Mouse (Mus musculus): ENCODE data around the gene Naa25. TPM values are rescaled to one million over a fixed set of nuclear protein-coding genes. Genes with fewer than 3 reads are reported as not detected.
"Not testable (repeated sequence)": the region's sequence is repeated elsewhere in the genome, so short reads cannot be mapped to it uniquely, and the experiment has no call there.

The Naa25 gene
- 10 to 100 TPM; 29.9 to 31.7 TPM for total RNA-seq (2021)
- long read RNA-seq, experiment 1, full-length matches to known transcripts = 8 of 13 reads
- long read RNA-seq, experiment 1, partial matches to known transcripts = 4 of 13 reads
- long read RNA-seq, experiment 1, other reads (novel, unspliced or antisense) = 1 of 13 reads
- long read RNA-seq, experiment 2, full-length matches to known transcripts = 17 of 49 reads
- long read RNA-seq, experiment 2, partial matches to known transcripts = 25 of 49 reads
- long read RNA-seq, experiment 2, other reads (novel, unspliced or antisense) = 7 of 49 reads

DNA sequence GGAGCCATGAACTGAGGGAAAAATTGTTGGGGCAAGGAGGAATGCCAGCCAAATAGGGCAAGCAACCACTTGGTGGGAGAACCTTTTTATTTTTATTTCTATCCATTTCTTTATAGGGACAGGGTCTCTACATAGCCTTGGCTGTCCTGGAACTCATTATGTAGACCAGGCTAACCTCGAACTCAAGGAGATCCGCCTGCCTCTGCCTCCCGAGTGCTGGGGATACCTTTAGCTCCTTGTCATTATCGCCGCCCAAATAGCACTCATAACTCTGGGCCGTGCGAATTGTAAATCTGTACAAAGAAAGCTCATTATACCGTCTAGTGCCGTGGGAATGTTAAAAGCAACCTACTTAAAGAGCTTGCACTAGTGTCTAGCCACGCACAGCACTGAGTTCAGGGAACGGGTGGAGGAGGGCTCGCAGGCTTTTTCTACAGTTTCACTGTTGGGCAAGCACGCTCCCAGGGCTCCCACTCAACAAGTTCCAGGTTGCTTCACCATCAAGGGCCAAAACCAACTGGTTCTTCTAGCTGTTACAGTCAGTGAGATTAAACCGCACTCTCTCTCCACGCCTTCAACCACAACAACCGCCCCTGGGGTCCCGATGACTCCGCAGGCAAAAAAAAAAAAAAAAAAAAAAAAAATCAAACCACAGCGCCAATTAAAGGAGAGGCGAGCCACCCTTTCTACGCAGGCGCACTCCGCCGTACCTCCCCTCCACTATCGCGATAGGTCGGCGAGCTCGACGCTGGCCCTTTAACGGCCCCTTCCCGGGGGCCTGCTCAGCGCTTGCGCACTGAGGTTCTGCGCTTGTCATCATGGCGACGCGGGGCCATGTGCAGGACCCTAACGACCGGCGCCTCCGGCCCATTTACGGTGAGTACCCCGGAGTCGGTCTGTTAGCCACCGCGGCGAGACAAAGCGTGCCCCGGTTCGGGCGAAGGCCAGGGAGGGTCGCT is at the start of gene Naa25:
Gene Naa25 (plus strand): TSS at position 750 of the 959 bp plus-strand sequence.
- peak; percentile 88 to 89 for DNase-seq (ENCODE audit: low spot score in 2 of 2)

- no peak for DNase-seq (ENCODE audit: low spot score in 2 of 2)
Measured at GRCm38 (mm10) chr5:121359229-121359628, 38.5 kb upstream of the Naa25 start.

- DNase-seq (ENCODE audit: low spot score in 2 of 2) = no peak
Measured at GRCm38 (mm10) chr5:121361696-121362095, 36.0 kb upstream of the Naa25 start.

DNA sequence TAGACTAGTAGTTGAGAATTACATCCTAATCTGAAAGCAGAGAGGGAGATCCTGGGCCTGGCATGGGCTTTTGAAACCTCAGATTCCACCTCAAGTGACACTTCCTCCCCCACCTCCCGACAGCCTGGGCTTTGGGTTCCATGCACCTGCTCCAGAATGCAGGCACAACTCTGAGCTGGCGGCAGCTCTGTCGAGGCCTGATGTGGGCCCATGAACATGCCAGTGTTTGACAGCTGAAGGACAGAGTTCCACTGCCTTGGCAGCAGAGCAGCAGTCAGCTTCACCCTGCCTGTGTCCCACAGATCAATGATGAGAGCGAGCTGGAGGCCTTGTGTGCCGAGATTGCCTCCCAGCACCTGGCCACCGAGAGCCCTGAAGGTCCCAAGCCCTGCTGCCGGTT is 34.3 kb upstream of the Naa25 start:
- DNase-seq (ENCODE audit: low spot score in 2 of 2) = no peak

DNA sequence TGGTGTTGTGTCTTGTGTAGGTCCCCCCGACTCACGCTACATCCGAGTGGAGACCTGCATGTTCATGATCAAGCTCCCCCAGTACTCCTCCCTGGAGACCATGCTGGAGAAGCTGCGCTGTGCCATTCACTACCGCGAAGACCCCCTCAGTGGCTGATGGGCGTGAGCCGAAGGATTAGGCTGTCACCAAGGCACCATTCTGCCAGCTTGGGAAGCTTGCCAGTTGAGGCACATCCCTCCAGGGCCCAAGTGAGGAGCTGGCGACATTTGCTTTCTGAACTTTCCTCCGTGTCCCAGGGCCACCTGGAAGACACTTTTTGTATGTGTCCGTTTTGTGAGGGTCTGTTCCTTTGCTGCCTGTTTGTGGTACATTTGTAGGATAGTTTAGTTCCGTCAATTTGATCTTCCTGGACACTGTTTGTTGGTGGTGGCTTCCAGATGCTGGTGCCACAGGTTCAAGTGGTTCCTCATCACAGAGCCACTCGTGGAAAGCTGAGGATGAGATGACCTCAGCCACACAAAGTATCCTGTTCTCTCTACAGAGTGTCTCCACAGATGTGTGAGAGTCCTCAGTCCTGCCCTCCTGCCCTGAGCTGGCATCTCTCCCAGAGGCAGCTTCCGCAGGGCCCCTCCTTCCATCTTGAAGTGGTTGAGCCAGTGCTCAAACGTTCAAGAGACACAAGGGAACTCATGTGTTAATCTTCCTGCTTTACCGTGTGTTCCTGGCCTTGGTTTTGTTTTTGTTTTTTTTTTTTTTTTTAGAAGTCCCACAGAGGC is 31.1 kb upstream of the Naa25 start:
- no peak for DNase-seq (ENCODE audit: low spot score in 2 of 2)

DNA sequence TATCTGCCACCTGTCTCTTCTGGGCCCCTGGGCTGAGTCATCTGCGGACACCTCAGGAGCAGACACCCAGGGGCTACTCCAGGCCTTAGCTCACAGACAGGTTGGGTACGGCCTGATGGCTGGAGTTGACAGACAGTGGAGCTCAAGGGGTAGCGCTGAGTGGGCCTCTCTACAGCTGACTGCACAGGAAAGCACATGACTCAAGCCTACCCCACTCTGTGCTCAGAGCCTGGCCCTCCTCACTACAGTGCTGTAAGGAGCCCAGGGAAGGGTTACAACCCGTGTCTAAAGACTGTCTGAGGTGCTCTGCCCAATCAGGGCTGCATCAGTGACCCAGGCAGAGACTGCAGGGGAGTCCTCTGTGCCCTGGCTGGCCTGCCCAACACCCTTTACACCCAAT is 30.5 kb upstream of the Naa25 start:
- DNase-seq (ENCODE audit: low spot score in 2 of 2) = no peak

DNA sequence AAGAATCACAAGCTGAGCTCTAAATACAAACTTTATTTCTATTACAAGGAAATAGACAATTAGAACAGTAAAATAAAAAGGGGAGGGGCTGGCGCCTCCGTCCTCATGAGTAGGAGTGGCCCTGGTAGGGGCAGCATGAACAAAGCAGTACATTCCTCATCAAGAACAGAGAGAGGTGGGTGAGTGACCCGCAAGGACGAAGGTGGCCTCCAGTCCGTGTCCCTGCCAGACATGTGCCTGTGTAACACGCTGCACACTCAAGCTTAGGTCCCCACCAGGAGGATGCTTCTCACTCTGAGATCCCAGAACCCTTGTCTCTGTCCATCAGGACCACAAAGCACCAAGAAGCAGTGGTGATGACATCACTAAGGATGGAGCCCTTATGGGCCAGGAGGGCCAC is 26.0 kb upstream of the Naa25 start:
- no peak for DNase-seq (ENCODE audit: low spot score in 2 of 2)

DNA sequence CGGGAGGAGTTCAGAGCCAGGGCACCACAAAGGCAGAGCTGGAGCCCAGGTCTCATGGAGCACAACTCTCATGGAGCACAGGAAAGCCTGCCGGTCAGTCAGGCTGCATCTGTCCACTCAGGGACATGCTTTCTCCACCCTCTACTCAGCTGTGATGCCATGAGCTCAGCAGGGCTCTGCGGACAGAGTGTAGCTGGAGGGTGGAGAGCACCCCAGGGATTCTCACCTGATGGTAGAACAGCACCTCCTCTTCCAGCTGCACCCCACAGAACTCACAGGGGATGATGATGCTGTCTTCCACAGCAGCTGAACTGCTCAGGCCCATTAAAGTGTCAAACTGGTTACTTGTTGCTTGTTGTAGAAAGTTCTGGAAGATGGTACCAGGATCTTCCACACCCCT is 22.9 kb upstream of the Naa25 start:
- DNase-seq (ENCODE audit: low spot score in 2 of 2) = no peak

GRCm38 (mm10) chr5:121376972-121377371 is 20.8 kb upstream of the Naa25 start:
- DNase-seq (ENCODE audit: low spot score in 2 of 2) = not testable (repeated sequence)

DNA sequence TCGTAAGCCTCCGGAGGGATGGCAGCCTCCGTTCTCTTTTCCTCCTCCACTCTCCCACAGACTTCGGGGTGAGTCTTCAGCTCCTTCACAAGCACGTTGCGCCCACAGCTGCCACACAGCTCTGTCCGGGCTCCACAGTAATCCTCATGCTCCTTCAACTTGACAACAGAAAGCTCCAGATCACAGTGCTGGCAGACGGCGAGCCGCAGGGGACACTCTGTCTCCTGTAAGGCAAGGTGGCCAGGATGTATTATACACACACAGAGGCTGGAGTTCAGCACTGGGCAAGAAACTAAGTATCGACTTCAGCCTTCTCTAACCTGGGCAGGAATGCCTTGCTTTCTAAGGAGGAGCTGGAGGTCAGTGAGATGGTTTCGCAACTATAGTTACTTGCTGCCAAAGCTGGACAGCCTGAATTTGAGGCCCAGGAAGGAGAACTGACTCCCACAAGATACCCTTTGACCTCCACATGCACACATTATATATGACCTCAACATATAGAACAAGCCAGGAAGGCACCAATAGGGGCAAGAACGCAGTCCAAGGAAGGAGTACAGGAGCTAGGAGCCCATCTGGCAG is 19.0 kb upstream of the Naa25 start:
- no peak for DNase-seq (ENCODE audit: low spot score in 2 of 2)

DNA sequence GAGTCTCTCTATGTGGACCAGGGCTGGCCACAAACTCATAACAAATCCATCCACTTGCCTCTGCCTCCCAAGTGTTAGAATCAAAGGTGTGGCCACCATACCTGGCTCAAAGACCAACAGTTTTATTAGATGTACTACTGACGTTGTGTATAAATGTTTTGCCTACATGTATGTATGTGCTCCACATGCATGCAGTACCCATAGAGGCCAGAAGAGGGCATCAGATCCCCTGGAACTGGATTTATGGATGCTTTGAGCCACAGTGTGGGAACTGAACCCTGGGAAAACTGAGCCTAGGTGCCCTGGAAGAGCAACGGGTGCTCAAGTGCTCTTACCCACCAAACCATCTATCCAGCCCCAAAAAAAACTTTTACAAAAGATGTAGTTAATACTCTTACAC is 17.0 kb upstream of the Naa25 start:
- DNase-seq (ENCODE audit: low spot score in 2 of 2) = no peak

DNA sequence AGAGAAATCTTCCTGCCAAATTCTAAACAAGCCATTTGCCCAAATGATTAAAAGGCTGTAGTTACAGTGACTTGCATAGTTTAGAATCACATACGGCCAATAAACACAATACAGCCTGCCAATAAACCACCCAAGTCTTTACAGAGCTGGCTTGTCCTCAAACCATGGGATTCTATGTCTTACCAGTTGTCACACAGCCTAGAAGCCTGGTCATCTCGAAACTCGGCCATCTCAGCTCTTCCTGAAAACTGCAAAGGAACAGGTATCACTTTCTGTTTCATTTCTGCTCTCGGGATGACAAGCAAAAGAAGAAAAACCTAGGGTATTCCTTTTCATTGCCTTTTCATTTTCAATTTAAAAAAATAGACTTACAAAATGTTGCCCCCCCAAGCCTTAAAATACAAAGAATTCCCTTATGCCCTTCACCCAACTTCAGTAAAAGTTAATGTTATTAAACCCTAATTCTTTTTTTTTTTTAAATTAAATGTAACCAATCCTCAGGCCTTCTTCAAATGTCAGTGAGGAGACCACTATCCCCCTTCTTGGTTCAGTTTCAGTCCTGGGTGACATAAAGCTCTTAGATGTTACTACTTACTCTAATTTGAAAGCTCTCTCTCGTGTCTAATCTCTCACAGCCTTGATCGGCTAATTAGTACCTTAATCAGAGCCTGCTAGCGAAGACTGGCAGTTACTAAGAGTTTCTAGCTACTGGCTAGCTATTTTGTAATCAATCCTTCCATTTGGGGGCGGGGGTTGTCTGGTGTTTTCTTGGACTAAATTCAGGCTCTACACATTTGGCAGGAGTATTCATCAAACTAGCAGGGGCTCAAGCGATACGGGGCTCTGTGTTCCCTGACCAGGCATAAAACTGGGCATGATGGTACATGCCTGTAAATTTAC is 13.6 kb upstream of the Naa25 start:
- no peak for DNase-seq (ENCODE audit: low spot score in 2 of 2)

GRCm38 (mm10) chr5:121384757-121385460 is 12.8 kb upstream of the Naa25 start:
- DNase-seq (ENCODE audit: low spot score in 2 of 2) = no peak

GRCm38 (mm10) chr5:121385461-121386119 is 12.1 kb upstream of the Naa25 start, which contains the start of gene Trafd1:
Trafd1 (minus strand) TSS chr5:121385632.
- DNase-seq (ENCODE audit: low spot score in 2 of 2) = peak; percentile 88 to 90

- DNase-seq (ENCODE audit: low spot score in 2 of 2) = no peak
Measured at GRCm38 (mm10) chr5:121386120-121386909, 11.4 kb upstream of the Naa25 start.

DNA sequence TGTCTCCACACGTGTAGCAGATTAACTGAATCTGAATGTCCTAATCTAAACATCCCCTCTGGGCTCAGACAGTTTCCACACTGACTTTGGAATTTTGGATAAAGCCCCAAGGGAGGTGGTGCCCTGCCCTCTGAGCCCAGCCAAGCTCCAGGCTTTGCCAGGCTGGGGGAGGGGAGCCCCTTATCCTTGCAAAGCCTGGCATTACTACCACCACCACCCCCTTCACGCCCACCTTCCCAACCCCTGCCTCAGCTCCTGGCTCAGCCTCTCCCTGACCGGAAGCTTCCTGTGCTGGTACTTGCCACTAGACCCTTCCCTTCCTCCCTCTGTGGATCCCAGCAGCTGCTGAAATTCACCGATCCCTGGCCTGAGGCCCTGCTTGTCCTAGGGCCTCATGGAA is 10.6 kb upstream of the Naa25 start:
- no peak for DNase-seq (ENCODE audit: low spot score in 2 of 2)

DNA sequence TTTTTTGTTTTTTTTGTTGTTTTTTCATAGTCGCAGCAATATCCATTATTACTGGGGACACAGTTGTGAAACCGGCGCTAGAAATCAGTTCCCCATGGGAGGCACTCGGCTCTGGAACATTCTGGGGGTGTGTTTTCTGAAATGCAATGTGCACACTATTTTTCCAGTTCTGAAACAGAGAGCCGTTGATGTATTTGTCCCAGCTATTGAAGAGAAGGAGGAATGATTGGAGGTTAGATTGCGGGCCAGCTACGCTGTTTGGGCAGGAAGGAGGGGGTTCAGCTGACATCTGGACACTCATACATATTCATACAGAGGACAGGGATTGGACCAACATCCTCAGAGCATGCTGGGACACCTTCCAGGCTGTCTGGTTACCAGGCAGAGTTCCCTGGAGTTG is 8.6 kb upstream of the Naa25 start:
- no peak for DNase-seq (ENCODE audit: low spot score in 2 of 2)

GRCm38 (mm10) chr5:121389691-121390090 is 8.0 kb upstream of the Naa25 start:
- DNase-seq (ENCODE audit: low spot score in 2 of 2) = no peak
